8 mouse cellular contexts compared by ENCODE assay signal in the genomic region with DNA sequence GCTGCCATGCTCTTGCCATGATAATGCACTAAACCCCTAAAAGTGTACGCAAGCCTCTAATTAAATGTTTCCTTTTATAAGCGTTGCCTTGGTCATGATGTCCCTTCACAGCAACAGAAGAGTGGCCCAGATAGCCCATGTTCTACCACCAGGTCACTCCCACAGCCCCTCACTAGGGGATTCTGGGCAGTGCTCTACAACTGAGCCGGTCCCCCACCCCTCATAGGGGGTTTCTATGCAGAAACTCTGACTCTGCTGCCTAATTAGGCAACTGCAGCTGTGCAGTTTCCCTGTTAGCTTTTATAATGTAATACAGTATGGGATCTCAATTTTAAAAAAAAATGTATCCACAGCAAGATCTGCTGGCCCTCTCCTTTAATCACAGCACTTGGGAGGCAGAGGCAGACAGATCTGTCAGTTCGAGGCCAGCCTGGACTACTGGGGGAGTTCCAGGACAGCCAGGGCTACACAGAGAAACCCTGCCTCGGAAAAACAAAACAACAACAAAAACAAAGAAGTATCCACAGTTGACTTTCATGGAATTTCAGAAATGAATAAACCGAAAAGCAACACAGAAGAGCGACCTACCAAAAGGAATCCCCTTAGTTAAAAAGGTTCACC. TPM values are rescaled to one million over a fixed set of nuclear protein-coding genes. Genes with fewer than 3 reads are reported as not detected.
DNase-seq lines count a peak whose midpoint lies in the region; ATAC-seq and TF ChIP-seq lines count a peak whose summit lies in the region.

No protein-coding gene starts in this region.

- peak; percentile 41; the same call in 1 of the 2 replicates for ATAC-seq in kidney, postnatal 0 days (replicated peaks; ENCODE audit: low FRiP score, low read depth)
- peak; percentile 17; the same call in 1 of the 2 replicates for ATAC-seq in embryonic facial prominence, embryonic 13.5 days (ENCODE audit: insufficient number of reproducible peaks, insufficient read depth, low FRiP score, low TSS enrichment, low read depth)
- peak; percentile 66 for ATAC-seq in hindbrain, embryonic 15.5 days (ENCODE audit: low FRiP score, low read depth)
- ATAC-seq in midbrain, embryonic 15.5 days (replicated peaks): peak; percentile 75

- no peak for DNase-seq in kidney, postnatal 0 days (ENCODE audit: low spot score)
- DNase-seq in kidney, postnatal 25 days: no peak
- no peak for DNase-seq in urinary bladder, postnatal 25 days (ENCODE audit: low spot score)
- DNase-seq in adrenal gland, adult (ENCODE audit: inconsistent age in 2 of 2, low spot score in 1 of 2): no peak
- no peak for DNase-seq in left cerebral cortex, adult 9 months (ENCODE audit: low spot score in 2 of 2)

- peak overlapping the region; percentile 63 for H3K4me3 ChIP-seq in kidney, postnatal 0 days (replicated peaks; ENCODE audit: low read depth, low read length)
- peak overlapping the region; percentile 71 for H3K4me3 ChIP-seq in embryonic facial prominence, embryonic 13.5 days
- H3K4me3 ChIP-seq in hindbrain, embryonic 15.5 days: peak overlapping the region; percentile 56
- H3K4me3 ChIP-seq in midbrain, embryonic 15.5 days: peak overlapping the region; percentile 72

- H3K4me1 ChIP-seq in kidney, postnatal 0 days (replicated peaks; ENCODE audit: insufficient read depth, low read length): peaks cover 4% of the 10 kb centered on the region; the same call in 1 of the 2 replicates
- peaks cover 4% of the 10 kb centered on the region for H3K4me1 ChIP-seq in embryonic facial prominence, embryonic 13.5 days
- peaks cover 8% of the 10 kb centered on the region for H3K4me1 ChIP-seq in hindbrain, embryonic 15.5 days (replicated peaks)
- peaks cover 12% of the 10 kb centered on the region for H3K4me1 ChIP-seq in midbrain, embryonic 15.5 days

- H3K9ac ChIP-seq in kidney, postnatal 0 days (ENCODE audit: low read depth, low read length): peak overlapping the region; percentile 65
- peak overlapping the region; percentile 85 for H3K9ac ChIP-seq in embryonic facial prominence, embryonic 13.5 days
- peak overlapping the region; percentile 72; the same call in 1 of the 2 replicates for H3K9ac ChIP-seq in hindbrain, embryonic 15.5 days
- peak overlapping the region; percentile 92 for H3K9ac ChIP-seq in midbrain, embryonic 15.5 days

- peaks cover 14% of the 10 kb centered on the region for H3K36me3 ChIP-seq in kidney, postnatal 0 days (ENCODE audit: insufficient read depth, low read length)
- peaks cover 23% of the 10 kb centered on the region for H3K36me3 ChIP-seq in embryonic facial prominence, embryonic 13.5 days
- peaks cover 16% of the 10 kb centered on the region for H3K36me3 ChIP-seq in hindbrain, embryonic 15.5 days
- H3K36me3 ChIP-seq in midbrain, embryonic 15.5 days (replicated peaks): peaks cover 5% of the 10 kb centered on the region

- H3K27ac ChIP-seq in kidney, postnatal 0 days: 0 out of 2 replicates have a peak overlapping the region, but pooled peaks have one; percentile 68
- no peak overlapping the region for H3K27ac ChIP-seq in embryonic facial prominence, embryonic 13.5 days
- no peak overlapping the region for H3K27ac ChIP-seq in hindbrain, embryonic 15.5 days (replicated peaks)
- H3K27ac ChIP-seq in midbrain, embryonic 15.5 days: peak overlapping the region; percentile 86

- peak overlapping the region; percentile 91 for H3K4me2 ChIP-seq in kidney, postnatal 0 days (ENCODE audit: low read length)
- peak overlapping the region; percentile 76 for H3K4me2 ChIP-seq in embryonic facial prominence, embryonic 13.5 days
- H3K4me2 ChIP-seq in hindbrain, embryonic 15.5 days: peak overlapping the region; percentile 84
- H3K4me2 ChIP-seq in midbrain, embryonic 15.5 days: peak overlapping the region; percentile 94

- no peaks in the 10 kb centered on the region for H3K27me3 ChIP-seq in kidney, postnatal 0 days (ENCODE audit: insufficient read depth, low read length)
- H3K27me3 ChIP-seq in embryonic facial prominence, embryonic 13.5 days: no peaks in the 10 kb centered on the region
- H3K27me3 ChIP-seq in hindbrain, embryonic 15.5 days: no peaks in the 10 kb centered on the region
- no peaks in the 10 kb centered on the region for H3K27me3 ChIP-seq in midbrain, embryonic 15.5 days (replicated peaks)

- WGBS in kidney, postnatal 0 days: 36% methylated on average over 7 of the region's 7 CpGs
- WGBS in embryonic facial prominence, embryonic 13.5 days: 30% methylated on average over 7 of the region's 7 CpGs
- WGBS in hindbrain, embryonic 15.5 days: 37% methylated on average over 7 of the region's 7 CpGs
- WGBS in midbrain, embryonic 15.5 days: 38% methylated on average over 7 of the region's 7 CpGs

- no peaks in the 10 kb centered on the region for H3K9me3 ChIP-seq in kidney, postnatal 0 days (replicated peaks; ENCODE audit: low read length)
- no peaks in the 10 kb centered on the region for H3K9me3 ChIP-seq in embryonic facial prominence, embryonic 13.5 days
- no peaks in the 10 kb centered on the region for H3K9me3 ChIP-seq in hindbrain, embryonic 15.5 days
- no peaks in the 10 kb centered on the region for H3K9me3 ChIP-seq in midbrain, embryonic 15.5 days

- no peak for TF ChIP-seq CTCF in kidney, postnatal 0 days (IDR thresholded peaks at IDR 0.05; ENCODE audit: low read depth)

RNA-seq across cellular contexts. Expression of gene Zfp93, which starts 0.4 kb away (rescaled TPM):
- polyA plus RNA-seq in kidney, postnatal 0 days (2015; fragmentation: Nextera tagmentation; extraction: Ambion mirVana): 7.5 and 8.9 TPM in 2 replicates
- polyA plus RNA-seq in embryonic facial prominence, embryonic 13.5 days (2015; fragmentation: Nextera tagmentation; extraction: Ambion mirVana): 10.7 and 10.8 TPM in 2 replicates
- 6.2 and 8.2 TPM in 2 replicates for polyA plus RNA-seq in hindbrain, embryonic 15.5 days (2015; fragmentation: Nextera tagmentation; extraction: Ambion mirVana)
- polyA plus RNA-seq in midbrain, embryonic 15.5 days (2015; fragmentation: Nextera tagmentation; extraction: Ambion mirVana): 8.3 and 9.6 TPM in 2 replicates

RNA-seq across cellular contexts. Expression of gene Zfp108, which starts 15.2 kb away (rescaled TPM):
- polyA plus RNA-seq in kidney, postnatal 0 days (2015; fragmentation: Nextera tagmentation; extraction: Ambion mirVana): 3.2 and 3.3 TPM in 2 replicates
- polyA plus RNA-seq in embryonic facial prominence, embryonic 13.5 days (2015; fragmentation: Nextera tagmentation; extraction: Ambion mirVana): 5.3 and 6.5 TPM in 2 replicates
- polyA plus RNA-seq in hindbrain, embryonic 15.5 days (2015; fragmentation: Nextera tagmentation; extraction: Ambion mirVana): 7.0 and 7.5 TPM in 2 replicates
- 7.0 and 7.9 TPM in 2 replicates for polyA plus RNA-seq in midbrain, embryonic 15.5 days (2015; fragmentation: Nextera tagmentation; extraction: Ambion mirVana)

RNA-seq across cellular contexts. Expression of gene Zfp61, which starts 31.3 kb away (rescaled TPM):
- polyA plus RNA-seq in kidney, postnatal 0 days (2015; fragmentation: Nextera tagmentation; extraction: Ambion mirVana): 22.9 and 24.6 TPM in 2 replicates
- 53.8 and 58.5 TPM in 2 replicates for polyA plus RNA-seq in embryonic facial prominence, embryonic 13.5 days (2015; fragmentation: Nextera tagmentation; extraction: Ambion mirVana)
- 39.5 and 42.3 TPM in 2 replicates for polyA plus RNA-seq in hindbrain, embryonic 15.5 days (2015; fragmentation: Nextera tagmentation; extraction: Ambion mirVana)
- polyA plus RNA-seq in midbrain, embryonic 15.5 days (2015; fragmentation: Nextera tagmentation; extraction: Ambion mirVana): 47.2 and 48.6 TPM in 2 replicates

RNA-seq across cellular contexts. Expression of gene Zfp109, which starts 32.4 kb away (rescaled TPM):
- 2.2 and 2.5 TPM in 2 replicates for polyA plus RNA-seq in kidney, postnatal 0 days (2015; fragmentation: Nextera tagmentation; extraction: Ambion mirVana)
- 6.1 and 6.4 TPM in 2 replicates for polyA plus RNA-seq in embryonic facial prominence, embryonic 13.5 days (2015; fragmentation: Nextera tagmentation; extraction: Ambion mirVana)
- polyA plus RNA-seq in hindbrain, embryonic 15.5 days (2015; fragmentation: Nextera tagmentation; extraction: Ambion mirVana): 4.4 and 4.5 TPM in 2 replicates
- polyA plus RNA-seq in midbrain, embryonic 15.5 days (2015; fragmentation: Nextera tagmentation; extraction: Ambion mirVana): 5.2 and 5.9 TPM in 2 replicates

RNA-seq across cellular contexts. Expression of gene Zfp94, which starts 46.7 kb away (rescaled TPM):
- 9.8 and 10.0 TPM in 2 replicates for polyA plus RNA-seq in kidney, postnatal 0 days (2015; fragmentation: Nextera tagmentation; extraction: Ambion mirVana)
- polyA plus RNA-seq in embryonic facial prominence, embryonic 13.5 days (2015; fragmentation: Nextera tagmentation; extraction: Ambion mirVana): 14.3 and 18.8 TPM in 2 replicates
- 19.5 and 20.3 TPM in 2 replicates for polyA plus RNA-seq in hindbrain, embryonic 15.5 days (2015; fragmentation: Nextera tagmentation; extraction: Ambion mirVana)
- 23.6 and 24.5 TPM in 2 replicates for polyA plus RNA-seq in midbrain, embryonic 15.5 days (2015; fragmentation: Nextera tagmentation; extraction: Ambion mirVana)

Comparison
In these comparisons a context has a peak if more than half of its experiments do, and no peak if none do; other contexts are left out.
1. ATAC-seq: peak in every context shown above with its lines; median percentile 75 in midbrain, embryonic 15.5 days; 66 in hindbrain, embryonic 15.5 days; 41 in kidney, postnatal 0 days; 17 in embryonic facial prominence, embryonic 13.5 days.
2. H3K27ac ChIP-seq: peak in kidney, postnatal 0 days (single experiment) and midbrain, embryonic 15.5 days (single experiment); none in embryonic facial prominence, embryonic 13.5 days (single experiment) and hindbrain, embryonic 15.5 days (single experiment).
3. Peak in every context shown above with its lines, with median percentiles within 50 percentile points of each other: H3K4me2 ChIP-seq, H3K4me3 ChIP-seq and H3K9ac ChIP-seq.